Mouse (Mus musculus) layer of hippocampus, postnatal 14 days (tissue): Measurements from ENCODE around the gene Gpld1. TPM values are rescaled to one million over a fixed set of nuclear protein-coding genes. Genes with fewer than 3 reads are reported as not detected.

ENCODE experiments used
- DNase-seq, 2 experiments: peaks; one replicate each; pipeline ENCODE4 v3.0.0; 2021 to 2022; ENCODE audit warnings: low spot score in 2 of 2, mixed read lengths in 1 of 2
- total RNA-seq, 2 experiments: library from RNA; stranded (reverse); gene quantifications; 2 replicates each; pipeline ENCODE4 v1.2.3; 2021

Gpld1 gene
- total RNA-seq, 2 experiments from 2014 or later: 12.6 to 14.1 TPM

DNA sequence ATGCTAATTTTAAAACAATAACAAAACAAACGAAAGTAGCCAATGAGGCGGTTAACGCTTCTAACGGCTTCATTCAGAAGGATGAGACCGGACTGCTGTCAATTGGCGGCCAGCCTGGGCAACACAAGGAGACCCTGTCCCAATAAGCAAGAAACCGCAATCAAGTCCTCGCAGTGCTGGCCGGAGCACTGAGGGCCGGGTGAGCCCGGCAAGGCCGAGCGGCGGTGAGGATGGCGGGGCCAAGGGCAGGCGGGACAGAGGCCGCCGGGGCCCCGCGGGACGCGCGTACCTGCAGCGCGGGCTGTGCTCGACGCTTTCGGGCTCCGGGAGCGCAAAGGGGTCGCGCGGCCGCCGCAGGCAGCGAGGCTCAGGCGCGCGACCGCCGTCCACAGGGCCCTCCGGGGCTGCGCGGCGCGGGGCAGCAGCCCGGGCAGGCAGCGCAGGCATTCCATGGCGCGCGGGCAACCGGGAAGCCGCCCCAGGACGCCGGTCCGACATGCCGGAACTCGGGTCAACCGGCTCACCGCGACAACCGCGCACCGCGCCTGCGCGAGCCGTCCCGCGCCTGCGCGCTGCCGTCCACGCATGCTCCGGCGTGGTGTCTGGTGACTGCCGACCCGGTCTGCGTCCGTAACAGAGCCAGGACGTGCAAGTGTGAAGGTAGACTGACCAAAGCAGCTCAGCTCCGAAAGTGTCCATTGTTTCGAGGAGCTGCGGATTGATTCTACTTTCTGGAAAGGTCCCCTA is 77.0 kb downstream of the Gpld1 start, which contains the start of gene Mrs2:
Gene Mrs2, minus strand, starts transcription at position 587 of the 747 bp plus-strand sequence.
- peak; percentile 81 to 90 for DNase-seq

GRCm38 (mm10) chr13:25020540-25020892 is 77.6 kb downstream of the Gpld1 start:
- no peak for DNase-seq

- DNase-seq: no peak
These were observed 79.4 kb downstream of the Gpld1 start for GRCm38 (mm10) chr13:25022386-25022785.

- DNase-seq: no peak
These were observed 80.2 kb downstream of the Gpld1 start for GRCm38 (mm10) chr13:25023129-25023528.

GRCm38 (mm10) chr13:25024655-25025054 is 81.7 kb downstream of the Gpld1 start:
- no peak for DNase-seq

DNA sequence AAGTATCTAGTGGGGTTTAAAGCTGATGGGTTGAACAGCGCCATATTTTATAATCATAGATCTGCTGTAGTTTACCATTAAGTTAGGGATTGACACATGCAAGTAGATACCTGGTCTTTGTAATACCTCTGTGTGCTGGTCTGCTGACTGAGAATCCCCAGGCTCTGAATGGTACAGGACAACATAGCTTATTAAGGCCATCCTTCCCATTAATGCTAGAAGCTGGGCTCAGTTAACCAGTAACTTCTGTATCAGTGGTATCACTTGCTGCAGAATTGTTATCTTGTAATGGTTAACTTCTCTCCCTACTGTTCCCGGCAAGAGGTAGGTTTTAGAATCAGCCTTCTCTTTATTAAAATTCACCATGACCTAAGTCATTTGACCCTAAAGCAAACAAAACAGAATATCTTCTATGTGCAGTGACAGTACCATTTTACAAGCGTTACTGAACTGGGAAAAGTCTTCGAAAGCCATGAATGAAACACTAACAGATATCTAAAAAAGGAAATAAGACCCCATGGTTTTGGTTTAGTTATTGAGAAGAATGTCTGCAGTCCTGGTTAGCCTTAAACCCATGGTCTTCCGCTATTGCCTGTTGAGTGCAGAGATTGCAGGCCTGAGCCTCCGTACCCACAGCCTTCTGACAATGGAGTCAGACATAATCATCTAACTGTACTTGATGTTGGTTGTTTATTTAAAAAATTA is 83.6 kb downstream of the Gpld1 start:
- DNase-seq: no peak

DNA sequence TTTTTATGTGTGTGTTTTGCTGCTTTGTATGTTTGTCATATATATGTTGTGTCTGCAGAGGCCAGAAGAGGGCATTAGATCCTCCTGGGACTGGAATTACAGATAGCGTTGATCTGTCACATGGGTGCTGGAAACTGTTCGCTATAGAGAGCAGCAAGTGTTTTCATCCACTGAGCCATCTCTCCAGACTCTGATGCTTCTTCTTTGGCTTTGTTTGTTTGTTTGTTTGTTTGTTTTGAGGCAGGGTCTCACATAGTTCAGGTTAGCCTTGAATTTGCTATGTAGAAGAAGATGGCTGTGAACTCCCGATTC is 84.1 kb downstream of the Gpld1 start:
- no peak for DNase-seq

DNA sequence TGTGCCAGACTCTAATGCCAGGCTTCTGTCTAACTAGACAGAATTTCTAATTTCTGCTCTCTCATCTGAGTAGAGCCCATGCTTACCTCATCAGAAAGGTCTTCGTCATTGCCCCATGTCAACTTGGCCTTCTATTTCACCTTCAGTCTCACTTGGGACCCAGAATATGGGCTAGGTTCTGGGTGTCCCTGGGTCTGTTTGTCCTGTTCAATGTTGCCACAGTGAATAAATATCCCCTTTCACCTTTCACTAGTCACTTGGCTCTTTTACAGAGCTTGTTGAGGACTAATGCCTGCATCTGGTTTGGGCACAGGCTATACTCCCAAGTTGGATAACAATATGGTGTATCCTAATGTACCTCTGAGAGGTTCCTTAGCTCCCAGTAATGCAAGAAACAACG is 96.5 kb downstream of the Gpld1 start:
- DNase-seq: no peak

Other genes with a start within 250 kb of the Gpld1 start
- gene Armh2, start 201.9 kb upstream of the Gpld1 start, total RNA-seq: not detected
- gene Gmnn, start 181.2 kb upstream of the Gpld1 start, total RNA-seq: 1 to 10 TPM; 2.3 to 2.4 TPM
- 100 to 1,000 TPM; 192 to 199 TPM for gene BC005537, start 141.5 kb upstream of the Gpld1 start, total RNA-seq
- 10 to 100 TPM; 73.0 to 83.6 TPM for gene Acot13, start 111.6 kb upstream of the Gpld1 start, total RNA-seq
- 10 to 100 TPM; 22.8 to 23.2 TPM for gene Tdp2, start 111.5 kb upstream of the Gpld1 start, total RNA-seq
- 10 to 100 TPM; 27.8 to 28.1 TPM for gene D130043K22Rik, start 98.0 kb upstream of the Gpld1 start, total RNA-seq
- 10 to 100 TPM; 69.4 to 71.2 TPM for gene Aldh5a1, start 5.5 kb upstream of the Gpld1 start, total RNA-seq
- gene Mrs2, start 77.2 kb downstream of the Gpld1 start, total RNA-seq: 10 to 100 TPM; 60.4 to 62.1 TPM
- gene Dcdc2a, start 112.9 kb downstream of the Gpld1 start, total RNA-seq: 10 to 100 TPM in 1 of 2 experiments, 1 to 10 TPM in 1; 9.5 to 10.4 TPM